ENCODE assay signal across 8 mouse cellular contexts in the genomic region with DNA sequence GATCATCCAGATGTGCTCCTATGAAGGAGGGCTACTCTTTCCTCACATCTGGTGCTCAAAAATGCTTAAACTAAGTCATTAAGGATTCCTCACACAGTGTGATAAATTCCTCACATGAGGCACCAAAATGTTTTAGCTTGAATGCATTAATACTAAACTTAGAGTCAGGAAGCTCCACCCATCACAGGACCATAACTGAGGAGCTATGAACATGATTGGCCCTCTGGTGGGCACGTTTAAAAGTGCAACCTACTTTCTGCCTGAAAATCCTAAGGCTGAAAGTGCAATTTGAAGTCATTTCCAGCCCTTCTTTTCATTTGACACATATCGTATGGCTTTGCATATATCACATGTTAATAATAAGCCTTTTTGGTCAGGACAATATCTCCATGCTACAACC.
A peak's percentile ranks its signal among the peaks of the same experiment; 100 is the strongest.
DNase-seq lines count a peak whose midpoint lies in the region; ATAC-seq and TF ChIP-seq lines count a peak whose summit lies in the region.
"Had no signal": no experiment of that assay in that cellular context is flagged by ENCODE, and none has a peak within 500 bp of the region (broad histone marks: within the 10 kb centered on the region; RNA-seq: fewer than 3 reads in every experiment).

No protein-coding gene starts in this region.

- peak; percentile 31 to 69 (median 67) for TF ChIP-seq CTCF in MEL (IDR thresholded peaks at IDR 0.05 in 2 of 3, conservative IDR thresholded peaks at IDR 0.05 in 1 of 3; ENCODE audit: control insufficient read depth in 1 of 3, insufficient read depth in 1 of 3, low read depth in 2 of 3, low read length in 3 of 3, poor library complexity in 1 of 3, severe bottlenecking in 1 of 3)

- H3K4me3 ChIP-seq in kidney, embryonic 14.5 days (ENCODE audit: low read length): no peak overlapping the region
- no peak overlapping the region for H3K4me3 ChIP-seq in MEL (ENCODE audit: control insufficient read depth in 1 of 2, insufficient read depth in 1 of 2, low read depth in 2 of 2, low read length in 2 of 2)
- H3K4me3 ChIP-seq in embryonic facial prominence, embryonic 10.5 days: no peak overlapping the region
- H3K4me3 ChIP-seq in limb, embryonic 11.5 days (ENCODE audit: low read depth, low read length): no peak overlapping the region
- H3K4me3 ChIP-seq: liver, embryonic 15.5 days had no signal

- TF ChIP-seq EP300 in MEL (IDR thresholded peaks at IDR 0.05; ENCODE audit: low read depth in 1 of 2, low read length in 2 of 2): no peak

- no peak overlapping the region for H3K27ac ChIP-seq in kidney, embryonic 14.5 days (ENCODE audit: low read depth, low read length)
- no peak overlapping the region for H3K27ac ChIP-seq in MEL (ENCODE audit: control insufficient read depth, low read depth, low read length)
- no peak overlapping the region for H3K27ac ChIP-seq in embryonic facial prominence, embryonic 10.5 days (replicated peaks)
- no peak overlapping the region for H3K27ac ChIP-seq in limb, embryonic 11.5 days (replicated peaks; ENCODE audit: low read depth, low read length)
- H3K27ac ChIP-seq: liver, embryonic 15.5 days had no signal

- peak; percentile 39 for TF ChIP-seq RAD21 in MEL (IDR thresholded peaks at IDR 0.05; ENCODE audit: low read depth, low read length)

- peak; percentile 43 for DNase-seq in kidney, adult 18-20 months
- peak; percentile 74 for DNase-seq in CD4-positive, CD25-positive, alpha-beta regulatory T cell, adult 2 months (ENCODE audit: low read depth, low spot score)
- DNase-seq in MEL (ENCODE audit: low read depth, low spot score): peak; percentile 67
- peak; percentile 33 for DNase-seq in embryonic facial prominence, embryonic 10.5 days (ENCODE audit: low spot score)
- peak; percentile 53 for DNase-seq in limb, embryonic 11.5 days (ENCODE audit: low spot score)
- peak; percentile 47 for DNase-seq in right cerebral cortex, postnatal 4 days

- no peaks in the 10 kb centered on the region for H3K4me1 ChIP-seq in kidney, embryonic 14.5 days (ENCODE audit: control insufficient read depth, insufficient read depth, low read length)
- peaks cover 0 to 3% of the 10 kb centered on the region in 2 experiments; a peak in 1 of 4 replicates for H3K4me1 ChIP-seq in MEL (ENCODE audit: control insufficient read depth in 1 of 2, insufficient read depth in 2 of 2, low read length in 2 of 2)
- H3K4me1 ChIP-seq in embryonic facial prominence, embryonic 10.5 days: no peaks in the 10 kb centered on the region
- H3K4me1 ChIP-seq in limb, embryonic 11.5 days (ENCODE audit: control insufficient read depth, insufficient read depth, low read length): no peaks in the 10 kb centered on the region
- H3K4me1 ChIP-seq: liver, embryonic 15.5 days had no signal

- TF ChIP-seq POLR2A in MEL (IDR thresholded peaks at IDR 0.05; ENCODE audit: control insufficient read depth in 1 of 2, insufficient read depth in 1 of 2, low read depth in 1 of 2, low read length in 2 of 2, poor library complexity in 1 of 2): no peak

- ATAC-seq in kidney, embryonic 14.5 days (ENCODE audit: low FRiP score, low TSS enrichment): no peak
- ATAC-seq in limb, embryonic 11.5 days (ENCODE audit: insufficient number of reproducible peaks, low FRiP score, low TSS enrichment, low read depth): no peak

- H3K36me3 ChIP-seq in kidney, embryonic 14.5 days (ENCODE audit: control insufficient read depth, insufficient read depth, low read length): no peaks in the 10 kb centered on the region
- no peaks in the 10 kb centered on the region for H3K36me3 ChIP-seq in MEL (ENCODE audit: control insufficient read depth in 1 of 2, insufficient read depth in 2 of 2, low read length in 2 of 2)
- H3K36me3 ChIP-seq in embryonic facial prominence, embryonic 10.5 days (replicated peaks): no peaks in the 10 kb centered on the region
- no peaks in the 10 kb centered on the region for H3K36me3 ChIP-seq in limb, embryonic 11.5 days (ENCODE audit: control insufficient read depth, insufficient read depth, low read length)
- H3K36me3 ChIP-seq: liver, embryonic 15.5 days had no signal

- H3K27me3 ChIP-seq in kidney, embryonic 14.5 days (ENCODE audit: control insufficient read depth, insufficient read depth, low read length): no peaks in the 10 kb centered on the region
- peaks cover 0 to 2% of the 10 kb centered on the region in 2 experiments; a peak in 2 of 4 replicates for H3K27me3 ChIP-seq in MEL (ENCODE audit: control insufficient read depth in 1 of 2, insufficient read depth in 2 of 2, low read length in 2 of 2)
- no peaks in the 10 kb centered on the region for H3K27me3 ChIP-seq in embryonic facial prominence, embryonic 10.5 days (replicated peaks; ENCODE audit: low read depth, poor library complexity, severe bottlenecking)
- H3K27me3 ChIP-seq in limb, embryonic 11.5 days (ENCODE audit: control insufficient read depth, insufficient read depth, low read length): no peaks in the 10 kb centered on the region
- H3K27me3 ChIP-seq: liver, embryonic 15.5 days had no signal

- no peaks in the 10 kb centered on the region for H3K79me2 ChIP-seq in MEL (ENCODE audit: control insufficient read depth, insufficient read depth, low read length, poor library complexity)

- WGBS in kidney, embryonic 14.5 days: 47% methylated on average over 2 of the region's 2 CpGs
- 42% methylated on average over 2 of the region's 2 CpGs for WGBS in embryonic facial prominence, embryonic 10.5 days
- 43% methylated on average over 2 of the region's 2 CpGs for WGBS in limb, embryonic 11.5 days

- H3K4me2 ChIP-seq in kidney, embryonic 14.5 days (replicated peaks; ENCODE audit: low read depth, low read length): no peak overlapping the region
- H3K4me2 ChIP-seq in limb, embryonic 11.5 days (ENCODE audit: low read depth, severe bottlenecking): no peak overlapping the region
- H3K4me2 ChIP-seq: liver, embryonic 15.5 days had no signal

- H3K9me3 ChIP-seq in kidney, embryonic 14.5 days (ENCODE audit: control insufficient read depth, low read length): no peaks in the 10 kb centered on the region
- H3K9me3 ChIP-seq in MEL (replicated peaks; ENCODE audit: insufficient read depth, low read length): no peaks in the 10 kb centered on the region
- H3K9me3 ChIP-seq in embryonic facial prominence, embryonic 10.5 days: no peaks in the 10 kb centered on the region
- no peaks in the 10 kb centered on the region for H3K9me3 ChIP-seq in limb, embryonic 11.5 days (ENCODE audit: control insufficient read depth, low read length)
- H3K9me3 ChIP-seq: liver, embryonic 15.5 days had no signal

- no peak overlapping the region for H3K9ac ChIP-seq in kidney, embryonic 14.5 days (ENCODE audit: low read depth, low read length)
- no peak overlapping the region for H3K9ac ChIP-seq in MEL (ENCODE audit: control insufficient read depth, low read depth, low read length, poor library complexity, severe bottlenecking)
- no peak overlapping the region for H3K9ac ChIP-seq in limb, embryonic 11.5 days (ENCODE audit: low read length)
- H3K9ac ChIP-seq: liver, embryonic 15.5 days had no signal

TF ChIP-seq in MEL, 35 proteins besides CTCF, POLR2A, EP300 and RAD21:
- TF ChIP-seq BHLHE40 (IDR thresholded peaks at IDR 0.05; ENCODE audit: borderline replicate concordance, low read depth, low read length): no peak
- no peak for TF ChIP-seq ZNF384 (IDR thresholded peaks at IDR 0.05; ENCODE audit: low read depth, low read length)
- peak; percentile 44 for TF ChIP-seq ZC3H11A (IDR thresholded peaks at IDR 0.05; ENCODE audit: low read depth, low read length)
- no peak for TF ChIP-seq POLR2AphosphoS5 (IDR thresholded peaks at IDR 0.05; ENCODE audit: borderline replicate concordance, low read depth, low read length)
- no peak for TF ChIP-seq MAX (IDR thresholded peaks at IDR 0.05; ENCODE audit: low read length)
- TF ChIP-seq MAZ (IDR thresholded peaks at IDR 0.05; ENCODE audit: low read depth, low read length): no peak
- TF ChIP-seq SMC3 (IDR thresholded peaks at IDR 0.05; ENCODE audit: low read depth, low read length): peak; percentile 74
- TF ChIP-seq MAFK (IDR thresholded peaks at IDR 0.05; ENCODE audit: borderline replicate concordance, low read depth, low read length): no peak
- TF ChIP-seq TCF12 (IDR thresholded peaks at IDR 0.05; ENCODE audit: low read depth, low read length): no peak
- TF ChIP-seq POLR2AphosphoS2 (IDR thresholded peaks at IDR 0.05; ENCODE audit: low read length): no peak
- TF ChIP-seq TAL1 (IDR thresholded peaks at IDR 0.05; ENCODE audit: low read length): no peak
